Mouse (Mus musculus) MEL (cell line): ENCODE measurements around the gene Wdr44. TPM values are rescaled to one million over a fixed set of nuclear protein-coding genes. Genes with fewer than 3 reads are reported as not detected.
A peak's percentile ranks its signal among the peaks of the same experiment; 100 is the strongest.

Source experiments
- DNase-seq: peaks from one replicate; pipeline ENCODE4 v3.0.0; 2011; ENCODE audit warnings: low read depth, low spot score
- H3K27ac ChIP-seq: 2 replicates; pipeline ENCODE4 v1.5.1; 2012; ENCODE audit warnings: low read depth, mild to moderate bottlenecking, control low read depth, low read length, moderate library complexity; ENCODE audit not compliant: control insufficient read depth
- H3K27me3 ChIP-seq, 2 experiments: fragments of 150-350 bp in 1 of 2; sonication (generic) in 1 of 2; 2 replicates each; pipeline ENCODE4 v1.6.1; 2012; ENCODE audit warnings: low read length in 2 of 2, mild to moderate bottlenecking in 2 of 2, improper control_type of control experiment in 1 of 2, moderate library complexity in 1 of 2; ENCODE audit not compliant: insufficient read depth in 2 of 2, control insufficient read depth in 1 of 2
- H3K36me3 ChIP-seq, 2 experiments: 2 replicates each; pipeline ENCODE4 v1.6.1; 2012 to 2014; ENCODE audit warnings: low read length in 2 of 2, improper control_type of control experiment in 1 of 2, inconsistent platforms in 1 of 2, mild to moderate bottlenecking in 1 of 2; ENCODE audit not compliant: insufficient read depth in 2 of 2, control insufficient read depth in 1 of 2
- H3K4me1 ChIP-seq, 2 experiments: fragments of 150-350 bp in 1 of 2; sonication (generic) in 1 of 2; 2 replicates each; pipeline ENCODE4 v1.6.1; 2012; ENCODE audit warnings: low read length in 2 of 2, improper control_type of control experiment in 1 of 2, mild to moderate bottlenecking in 1 of 2; ENCODE audit not compliant: insufficient read depth in 2 of 2, control insufficient read depth in 1 of 2
- H3K4me3 ChIP-seq, 2 experiments: fragments of 150-350 bp in 1 of 2; sonication (generic) in 1 of 2; 2 replicates each; pipeline ENCODE4 v1.5.1; 2012; ENCODE audit warnings: low read depth in 2 of 2, low read length in 2 of 2, mild to moderate bottlenecking in 2 of 2, moderate library complexity in 2 of 2, control low read depth in 1 of 2, improper control_type of control experiment in 1 of 2; ENCODE audit not compliant: control insufficient read depth in 1 of 2, insufficient read depth in 1 of 2
- H3K79me2 ChIP-seq: 2 replicates; pipeline ENCODE4 v1.6.1; 2012; ENCODE audit warnings: mild to moderate bottlenecking, low read length, moderate library complexity; ENCODE audit not compliant: control insufficient read depth, poor library complexity, insufficient read depth
- H3K9ac ChIP-seq: 2 replicates; pipeline ENCODE4 v1.6.1; 2012; ENCODE audit warnings: low read depth, mild to moderate bottlenecking, control low read depth, low read length, moderate library complexity; ENCODE audit not compliant: control insufficient read depth, poor library complexity, severe bottlenecking
- H3K9me3 ChIP-seq: fragments of 150-350 bp; sonication (generic); replicated peaks from 2 replicates; pipeline ENCODE4 v1.6.1; 2012; ENCODE audit warnings: mild to moderate bottlenecking, low read length, improper control_type of control experiment, moderate library complexity; ENCODE audit not compliant: insufficient read depth
- BHLHE40 ChIP-seq: IDR thresholded peaks from 2 replicates; pipeline ENCODE4 v1.6.1; 2012; ENCODE audit warnings: low read depth, mild to moderate bottlenecking, inconsistent platforms, low read length, improper control_type of control experiment, borderline replicate concordance
- CHD2 ChIP-seq: IDR thresholded peaks from 2 replicates; pipeline ENCODE4 v1.6.1; 2011; ENCODE audit warnings: low read length, improper control_type of control experiment
- CTCF ChIP-seq, 3 experiments: IDR thresholded peaks in 2 of 3; conservative IDR thresholded peaks in 1 of 3; 2 replicates each; pipeline ENCODE4 v1.5.1; 2011 to 2012; ENCODE audit warnings: low read length in 3 of 3, low read depth in 2 of 3, mild to moderate bottlenecking in 2 of 3, improper control_type of control experiment in 1 of 3, inconsistent platforms in 1 of 3, mixed read lengths in 1 of 3, moderate library complexity in 1 of 3; ENCODE audit not compliant: control insufficient read depth in 1 of 3, insufficient read depth in 1 of 3, poor library complexity in 1 of 3, severe bottlenecking in 1 of 3
- E2F4 ChIP-seq: IDR thresholded peaks from 2 replicates; pipeline ENCODE4 v1.6.1; 2011; ENCODE audit warnings: low read depth, low read length, improper control_type of control experiment, borderline replicate concordance
- ELF1 ChIP-seq: IDR thresholded peaks from 2 replicates; pipeline ENCODE4 v1.6.1; 2014; ENCODE audit warnings: low read depth, mild to moderate bottlenecking, inconsistent platforms, low read length, improper control_type of control experiment, moderate library complexity
- ETS1 ChIP-seq: IDR thresholded peaks from 2 replicates; pipeline ENCODE4 v1.6.1; 2012; ENCODE audit warnings: low read depth, mild to moderate bottlenecking, inconsistent platforms, low read length, improper control_type of control experiment, moderate library complexity
- GATA1 ChIP-seq: IDR thresholded peaks from 2 replicates; pipeline ENCODE4 v1.6.1; 2011; ENCODE audit warnings: low read depth, low read length, improper control_type of control experiment
- HCFC1 ChIP-seq: IDR thresholded peaks from 2 replicates; pipeline ENCODE4 v1.6.1; 2012; ENCODE audit warnings: low read depth, mild to moderate bottlenecking, inconsistent platforms, low read length, improper control_type of control experiment, moderate library complexity
- JUND ChIP-seq: IDR thresholded peaks from 2 replicates; pipeline ENCODE4 v1.6.1; 2011; ENCODE audit warnings: low read depth, mild to moderate bottlenecking, improper control_type of control experiment, low read length
- MAZ ChIP-seq: IDR thresholded peaks from 2 replicates; pipeline ENCODE4 v1.6.1; 2012; ENCODE audit warnings: low read depth, mild to moderate bottlenecking, inconsistent platforms, low read length, improper control_type of control experiment
- MYB ChIP-seq: IDR thresholded peaks from 2 replicates; pipeline ENCODE4 v1.6.1; 2011; ENCODE audit warnings: mild to moderate bottlenecking, low read depth, low read length, improper control_type of control experiment
- NRF1 ChIP-seq: IDR thresholded peaks from 2 replicates; pipeline ENCODE4 v1.6.1; 2014; ENCODE audit warnings: low read depth, mild to moderate bottlenecking, inconsistent platforms, low read length, improper control_type of control experiment, moderate library complexity; ENCODE audit not compliant: poor library complexity, insufficient read depth, severe bottlenecking
- POLR2AphosphoS2 ChIP-seq: IDR thresholded peaks from 2 replicates; pipeline ENCODE4 v1.6.1; 2011; ENCODE audit warnings: low read length, improper control_type of control experiment
- SIN3A ChIP-seq: IDR thresholded peaks from 2 replicates; pipeline ENCODE4 v1.6.1; 2012; ENCODE audit warnings: low read length, improper control_type of control experiment, inconsistent platforms
- TBP ChIP-seq: IDR thresholded peaks from 2 replicates; pipeline ENCODE4 v1.8.0; 2011; ENCODE audit warnings: low read depth, low read length, improper control_type of control experiment
- TCF12 ChIP-seq: IDR thresholded peaks from 2 replicates; pipeline ENCODE4 v1.6.1; 2014; ENCODE audit warnings: low read depth, mild to moderate bottlenecking, inconsistent platforms, low read length, improper control_type of control experiment, moderate library complexity
- UBTF ChIP-seq: IDR thresholded peaks from 2 replicates; pipeline ENCODE4 v1.6.1; 2012; ENCODE audit warnings: low read depth, mild to moderate bottlenecking, inconsistent platforms, low read length, improper control_type of control experiment, moderate library complexity, borderline replicate concordance; ENCODE audit not compliant: insufficient read depth
- USF1 ChIP-seq: IDR thresholded peaks from 2 replicates; pipeline ENCODE4 v1.6.1; 2014; ENCODE audit warnings: low read depth, mild to moderate bottlenecking, inconsistent platforms, low read length, improper control_type of control experiment, moderate library complexity
- USF2 ChIP-seq, 2 experiments: IDR thresholded peaks; 2 replicates each; pipeline ENCODE4 v1.6.1; 2011 to 2012; ENCODE audit warnings: improper control_type of control experiment in 2 of 2, low read length in 2 of 2, borderline replicate concordance in 1 of 2, inconsistent platforms in 1 of 2, low read depth in 1 of 2, mild to moderate bottlenecking in 1 of 2; ENCODE audit not compliant: insufficient read depth in 1 of 2
- ZC3H11A ChIP-seq: IDR thresholded peaks from 2 replicates; pipeline ENCODE4 v1.6.1; 2012; ENCODE audit warnings: low read depth, mild to moderate bottlenecking, inconsistent platforms, low read length, improper control_type of control experiment
- polyA plus RNA-seq, 2 experiments: library from polyadenylated mRNA; stranded (reverse) in 1 of 2; unstranded in 1 of 2; fragments of >175 nt in 1 of 2; fragments of >200 nt in 1 of 2; gene quantifications; 2 replicates each; pipeline versions ENCODE4 v1.2.1 to v1.2.4; 2012; ENCODE audit warnings: low replicate concordance in 2 of 2, low read depth in 1 of 2; ENCODE audit not compliant: insufficient read length in 2 of 2, insufficient read depth in 1 of 2, missing spikeins in 1 of 2
- total RNA-seq: library from RNA; depleted of rRNA; stranded (reverse); fragments of 300-350 nt; gene quantifications from 2 replicates; pipeline ENCODE4 v1.2.3, GENCODE M21; 2012

Wdr44 gene
- total and polyA plus RNA-seq, 3 experiments = 7.5 to 20.3 TPM; not detected in 1

DNA sequence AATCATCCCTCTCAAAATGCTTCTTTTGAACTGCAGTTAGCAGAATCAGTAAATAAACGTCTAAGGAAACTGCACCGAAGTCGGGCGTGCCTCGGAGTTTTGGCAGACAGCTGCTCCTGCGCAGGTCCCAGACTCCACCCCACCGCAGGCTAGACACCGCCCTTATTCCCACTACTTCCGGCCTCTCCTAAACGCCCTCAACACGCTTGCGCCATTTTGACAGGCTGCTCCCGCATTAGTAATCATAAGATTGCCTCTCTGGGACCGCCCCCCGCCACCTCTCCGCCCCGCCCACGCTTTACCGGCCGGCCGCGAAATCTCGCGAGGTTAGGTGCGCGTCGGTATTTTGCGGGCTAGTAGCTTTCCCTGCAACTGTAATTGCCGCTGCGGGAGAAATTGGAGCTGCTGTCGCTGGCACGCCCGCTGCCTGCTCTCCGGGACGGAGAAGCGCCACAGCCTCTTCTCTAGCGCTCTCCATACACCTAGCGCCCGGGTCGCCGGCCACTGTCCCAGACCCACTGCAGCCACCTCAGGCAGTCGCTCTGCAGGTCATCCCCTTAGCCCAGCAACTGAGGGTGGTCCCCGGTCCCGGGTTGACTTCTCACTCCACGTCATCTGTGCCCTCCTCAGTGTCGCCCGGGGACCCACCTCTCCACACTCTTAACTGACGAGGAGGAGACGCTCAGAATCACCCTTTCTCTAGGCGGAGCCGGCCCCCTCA lies at the start of gene Wdr44 (continued):
- peak; percentile 84 for TF ChIP-seq TBP
- 0 out of 2 replicates have a peak, but pooled peaks have one; percentile 33 for TF ChIP-seq UBTF
- TF ChIP-seq ZC3H11A = no peak
- TF ChIP-seq TCF12 = peak; percentile 58

DNA sequence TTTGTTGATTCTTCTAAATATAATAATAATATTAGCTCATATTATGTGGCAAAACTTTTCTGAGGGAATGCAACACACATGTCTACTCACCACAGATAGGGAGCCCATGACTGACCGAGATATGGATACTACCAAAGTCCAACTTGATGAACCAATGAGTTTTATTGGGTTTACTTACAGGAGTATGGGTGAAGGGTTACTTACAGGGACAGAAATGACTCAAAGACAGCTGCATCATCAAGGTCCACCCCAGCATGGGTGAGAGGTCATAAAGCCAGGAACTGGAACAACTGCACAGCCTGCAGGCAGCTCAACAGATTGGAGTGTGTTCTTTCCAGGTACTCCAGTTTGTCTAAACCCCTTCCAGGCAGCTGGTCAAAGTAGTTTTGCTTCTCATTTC lies 44.5 kb upstream of the Wdr44 start:
- H3K9ac ChIP-seq = no peak overlapping the region

DNA sequence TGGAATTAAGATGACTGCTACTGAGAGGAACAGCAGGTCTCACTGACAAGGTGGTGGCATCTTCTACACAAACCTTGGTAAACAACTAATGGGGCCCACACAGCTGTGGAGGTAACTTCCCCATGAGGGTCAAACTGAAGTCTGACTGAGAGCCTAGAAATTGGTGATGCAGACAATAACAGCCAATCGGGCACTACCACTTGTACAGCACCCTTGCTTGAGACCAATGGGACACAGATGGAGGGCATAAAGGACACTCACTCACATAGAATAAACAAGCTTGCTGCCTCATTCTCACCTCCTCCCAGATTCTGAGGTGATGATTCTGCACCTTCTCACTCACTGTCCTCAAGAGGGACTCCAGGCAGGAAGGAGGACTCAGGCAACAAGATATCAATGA lies 30.6 kb upstream of the Wdr44 start:
- no peaks in the 10 kb centered on the region for H3K4me1 ChIP-seq

More for the DNA sequence above, 44.5 kb upstream of the Wdr44 start:
- Histone ChIP-seq H3K27ac (no peak overlapping the region), H3K27me3 (no peaks in the 10 kb centered on the region), H3K36me3 (no peaks in the 10 kb centered on the region), H3K4me3 (no peak overlapping the region), H3K79me2 (no peaks in the 10 kb centered on the region), H3K9me3 (no peaks in the 10 kb centered on the region), H3K4me1 (no peaks in the 10 kb centered on the region)
- no peak for TF ChIP-seq BHLHE40
- no peak for TF ChIP-seq ZC3H11A
- TF ChIP-seq USF2 (IDR thresholded peaks at IDR 0.05; ENCODE audit: borderline replicate concordance in 1 of 2, insufficient read depth in 1 of 2, low read depth in 1 of 2, low read length in 2 of 2) = no peak
- no peak for TF ChIP-seq ETS1
- TF ChIP-seq SIN3A = no peak
- no peak for TF ChIP-seq CTCF (IDR thresholded peaks at IDR 0.05 in 2 of 3, conservative IDR thresholded peaks at IDR 0.05 in 1 of 3; ENCODE audit: control insufficient read depth in 1 of 3, insufficient read depth in 1 of 3, low read depth in 2 of 3, low read length in 3 of 3, poor library complexity in 1 of 3, severe bottlenecking in 1 of 3)
- no peak for TF ChIP-seq JUND
- TF ChIP-seq ELF1 = no peak
- no peak for TF ChIP-seq MAZ
- no peak for TF ChIP-seq POLR2AphosphoS2
- TF ChIP-seq HCFC1 = no peak
- TF ChIP-seq E2F4 = no peak
- TF ChIP-seq MYB = no peak
- no peak for TF ChIP-seq GATA1
- TF ChIP-seq TCF12 = no peak
- no peak for TF ChIP-seq TBP
- DNase-seq = no peak

More for the DNA sequence above, 30.6 kb upstream of the Wdr44 start:
- H3K4me3 ChIP-seq = no peak overlapping the region
- no peaks in the 10 kb centered on the region for H3K79me2 ChIP-seq
- no peaks in the 10 kb centered on the region for H3K9me3 ChIP-seq
- no peak overlapping the region for H3K27ac ChIP-seq
- TF ChIP-seq UBTF (no peak), CHD2 (no peak), MAZ (no peak), USF1 (no peak), TBP (no peak), ZC3H11A (no peak), NRF1 (no peak)
- no peaks in the 10 kb centered on the region for H3K36me3 ChIP-seq
- no peak for DNase-seq
- H3K9ac ChIP-seq = no peak overlapping the region
- H3K27me3 ChIP-seq = no peaks in the 10 kb centered on the region
